Mouse (Mus musculus) left cerebral cortex, adult 8-10 months (tissue): ENCODE measurements at regions not wholly inside any gene's neighbourhood (a gene's known extent, or its start where the extent isn't known, plus 50 kb on each side); places are given as distances from the start of the nearest gene placed in this dataset.
"Not testable (repeated sequence)": the region's sequence is repeated elsewhere in the genome, so short reads cannot be mapped to it uniquely, and the experiment has no call there.

Experiments used
- DNase-seq, 2 experiments: peaks; one replicate each; pipeline ENCODE4 v3.0.0; 2022; ENCODE audit warnings: low spot score in 2 of 2

DNA sequence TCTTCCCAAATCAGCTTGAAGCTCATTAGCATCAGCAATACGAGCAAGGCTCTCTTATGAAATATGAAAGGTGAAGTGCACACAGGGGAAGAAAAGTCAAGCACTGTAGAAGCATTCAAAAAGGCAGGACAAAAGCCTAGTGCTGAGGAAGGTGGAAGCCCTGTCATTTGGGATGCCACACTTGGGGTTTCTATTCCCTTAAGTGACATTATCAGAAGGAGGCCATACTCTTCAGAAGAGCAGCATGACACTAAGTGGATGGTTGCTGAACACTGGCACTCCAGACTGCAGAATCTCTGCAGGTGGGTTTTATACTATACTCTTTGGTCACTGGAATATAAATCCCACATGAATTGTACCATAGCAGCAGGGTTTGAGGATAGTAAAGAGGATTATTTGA is 120.4 kb upstream of the Pcsk1 start:
- DNase-seq, result no peak

DNA sequence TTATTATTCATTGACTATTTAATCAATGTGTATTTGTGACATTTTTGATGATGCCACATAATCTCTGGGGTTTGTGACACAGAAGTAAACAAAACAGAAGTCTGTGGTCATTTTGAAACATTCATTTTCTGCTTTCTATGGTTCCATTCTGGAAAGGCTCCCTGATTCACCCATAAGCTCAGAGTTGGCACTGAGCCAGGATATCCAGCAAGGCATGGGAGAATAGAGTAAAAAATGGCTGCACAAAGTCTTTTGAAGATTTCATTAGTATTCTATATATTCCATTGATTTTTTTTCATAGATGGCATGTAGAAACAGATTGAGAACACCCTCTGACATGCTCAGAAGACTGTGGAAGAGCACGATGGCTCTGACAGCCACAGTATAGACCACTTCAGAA is 133.8 kb upstream of the Pcsk1 start:
- DNase-seq, result no peak

DNA sequence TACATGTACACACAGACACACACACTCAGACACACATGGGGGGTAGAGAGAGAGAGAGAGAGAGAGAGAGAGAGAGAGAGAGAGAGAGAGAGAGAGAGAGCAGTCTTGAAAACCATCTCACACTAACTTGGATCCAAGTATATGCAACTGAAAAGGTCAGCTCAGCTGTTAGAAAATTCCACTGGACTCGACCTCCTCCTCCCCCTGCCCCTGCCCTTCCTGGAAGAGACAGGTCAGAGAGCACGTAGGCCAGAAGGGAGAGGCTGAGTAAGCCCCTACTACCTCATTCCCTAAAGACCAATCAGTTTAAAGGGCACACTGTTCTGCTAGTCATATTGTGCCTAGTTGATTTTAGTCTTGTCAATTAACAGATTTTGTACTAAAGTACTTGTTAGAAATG is 105.0 kb upstream of the Cast start:
- DNase-seq, result not testable (repeated sequence)

DNA sequence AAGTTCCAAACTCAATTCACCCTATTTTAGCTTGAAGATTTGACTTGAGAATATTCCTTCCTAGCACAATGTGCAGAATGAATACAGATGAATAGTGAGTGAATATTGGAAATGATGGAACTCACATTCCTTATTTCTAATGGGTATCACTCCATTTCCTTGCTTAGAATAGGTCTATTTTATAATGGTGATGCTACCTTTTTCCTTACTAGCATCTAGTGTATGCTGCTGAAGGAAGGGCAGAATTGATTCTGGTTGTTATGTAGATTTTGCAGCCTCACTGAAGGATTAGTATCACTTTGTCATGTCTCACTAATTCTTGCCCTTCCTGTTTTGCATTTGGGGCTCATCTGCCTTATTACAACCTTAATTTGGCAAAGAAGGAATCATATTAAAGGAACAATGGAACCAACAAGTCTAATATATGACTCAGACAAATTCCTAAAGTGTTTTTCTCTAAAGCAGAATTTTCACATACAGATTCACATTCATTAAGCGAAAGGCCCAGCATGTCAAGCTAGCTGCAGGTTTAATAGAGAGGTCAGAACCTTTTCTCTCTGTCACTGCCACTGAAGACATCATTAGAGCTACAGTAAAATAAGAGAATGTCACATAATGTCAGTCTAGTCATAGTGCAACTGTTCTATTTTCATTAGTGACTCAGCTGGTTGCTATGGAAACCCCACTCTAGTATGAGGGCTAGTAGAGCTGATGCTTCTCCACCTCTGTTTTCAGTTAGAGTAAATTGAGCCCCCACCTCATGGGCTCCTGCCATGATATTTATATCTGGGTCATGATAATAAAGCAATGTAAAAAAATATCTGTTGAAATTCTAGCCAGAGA is 94.8 kb upstream of the Cast start:
- peak in 1 of 2 experiments; percentile 14 for DNase-seq

DNA sequence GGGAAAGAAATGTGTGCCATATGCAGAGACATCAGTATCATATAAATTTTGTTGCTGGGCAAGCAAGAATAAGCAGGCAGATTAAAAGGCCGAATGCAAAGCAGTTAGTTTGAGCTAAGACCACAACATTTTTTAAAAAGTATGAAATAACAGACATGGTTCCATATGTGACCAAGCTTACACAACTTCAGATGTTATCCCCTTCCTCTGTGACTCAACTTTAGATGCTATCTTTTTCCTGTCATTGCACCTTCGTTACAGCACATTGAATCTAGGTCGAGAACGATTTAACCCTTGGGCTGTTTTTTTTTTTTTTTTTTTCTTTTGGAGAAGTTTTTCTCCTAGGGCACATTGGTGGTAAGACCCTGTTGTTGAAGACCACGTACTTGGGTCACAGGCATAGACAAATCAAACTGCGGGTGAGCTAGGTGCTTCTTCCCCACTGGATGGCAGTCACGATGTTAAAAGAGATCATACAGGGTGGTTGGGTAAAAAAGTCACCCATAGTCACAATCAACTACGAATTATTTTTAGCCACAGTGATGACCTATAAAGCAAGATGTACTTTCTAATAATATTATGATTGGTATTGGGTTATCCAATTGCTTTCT is 81.4 kb upstream of the Cast start:
- no peak for DNase-seq

DNA sequence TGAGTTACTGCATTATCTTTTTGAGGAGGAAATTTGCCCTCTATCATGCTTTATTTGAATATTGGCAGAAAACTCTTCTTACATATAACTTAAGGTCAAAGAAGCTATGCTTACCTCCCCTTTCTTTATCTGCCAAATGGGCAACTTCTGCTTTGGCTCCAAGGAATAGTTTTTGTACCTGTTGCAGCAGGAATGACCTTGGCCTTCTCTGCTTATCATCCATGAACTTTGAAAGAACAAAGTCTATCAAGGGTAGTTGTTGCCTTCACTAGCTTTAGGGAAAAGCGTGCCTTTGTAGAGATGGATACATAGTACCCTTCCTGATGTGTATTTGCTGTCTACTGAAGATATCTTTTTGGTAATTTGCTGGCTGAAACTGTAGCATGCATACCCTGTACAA is 59.1 kb upstream of the Cast start:
- DNase-seq, result no peak

DNA sequence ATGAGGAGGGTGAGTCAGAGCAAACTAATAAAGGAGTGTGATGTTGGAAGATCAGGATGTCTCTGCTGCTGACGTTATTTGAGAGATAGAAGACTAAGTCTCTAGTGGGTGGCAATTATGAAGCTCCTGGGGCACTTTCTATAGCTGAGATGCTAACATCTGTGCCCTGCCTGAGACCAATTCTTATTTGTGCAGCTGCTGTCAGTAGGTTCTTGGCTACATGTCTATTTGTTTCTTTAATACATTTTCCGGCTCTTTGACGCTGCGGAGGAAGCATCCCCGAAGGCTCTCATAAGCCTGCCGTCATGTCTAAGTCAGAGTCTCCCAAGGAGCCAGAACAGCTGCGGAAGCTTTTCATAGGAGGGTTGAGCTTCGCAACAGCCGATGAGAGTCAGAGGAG is 55.4 kb upstream of the Cast start:
- no peak for DNase-seq

DNA sequence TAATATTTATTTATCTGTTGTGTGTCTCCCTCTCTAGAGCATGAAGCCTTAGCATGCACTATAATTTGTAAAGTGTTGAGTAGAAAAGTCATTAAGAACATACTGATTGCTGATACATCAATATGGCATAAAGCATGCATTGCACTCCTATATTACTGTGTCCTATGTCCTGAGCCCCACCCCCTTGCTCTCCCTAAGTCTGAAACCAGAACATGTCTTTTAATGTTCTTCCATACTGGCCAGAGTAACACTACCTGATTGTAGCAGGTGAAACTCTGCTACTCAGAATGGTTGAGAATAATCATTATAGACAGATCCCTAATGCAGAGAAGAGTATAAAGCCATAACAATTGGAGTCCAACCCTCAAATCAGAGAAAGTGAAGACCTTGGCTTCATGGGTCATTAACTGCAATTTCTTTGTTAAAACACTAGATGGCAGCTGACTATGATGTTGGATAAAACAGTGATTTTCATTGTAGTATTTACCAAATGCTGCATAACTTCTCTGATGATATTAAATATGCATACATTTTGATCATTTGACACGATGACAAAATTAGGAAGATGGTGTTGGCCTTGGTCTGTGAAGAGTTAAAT is 52.9 kb upstream of the Cast start:
- DNase-seq, result no peak
